Mouse (Mus musculus): ENCODE data around the gene Mpped1. TPM values are rescaled to one million over a fixed set of nuclear protein-coding genes. Genes with fewer than 3 reads are reported as not detected.

Gene Mpped1
- 0.03 and 0.14 TPM in 2 replicates for polyA plus RNA-seq (2012; rRNA removed; ENCODE audit: low replicate concordance)

DNA sequence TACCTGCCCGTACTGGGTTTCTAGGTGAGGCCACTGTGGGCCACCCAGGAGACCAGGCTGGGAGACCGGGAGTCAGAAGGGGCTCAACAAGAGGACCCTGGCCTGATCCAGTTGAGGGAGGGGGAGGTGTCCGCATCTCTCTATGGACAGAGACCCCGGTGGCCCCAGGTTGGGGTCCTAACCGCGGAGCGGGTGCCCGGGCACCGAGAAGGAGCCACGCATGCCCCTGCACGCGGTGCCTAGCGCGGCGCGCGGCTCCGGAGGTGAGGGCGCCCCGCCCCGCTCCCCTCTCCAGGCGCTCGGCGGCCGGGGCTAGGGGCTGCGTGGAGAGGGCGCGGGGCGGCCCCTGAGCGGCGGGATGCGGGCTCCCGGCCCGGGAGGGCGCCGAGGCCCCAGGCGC lies at the start of gene Mpped1:
Gene Mpped1 (plus strand): TSS at position 81 of the 400 bp plus-strand sequence.

Other genes with a start within 250 kb of the Mpped1 start
- 588 and 1,237 TPM in 2 replicates for gene Tspo, start 215.9 kb upstream of the Mpped1 start, polyA plus RNA-seq (2012; rRNA removed; ENCODE audit: low replicate concordance)
- 37.8 and 38.9 TPM in 2 replicates for gene Mcat, start 215.7 kb upstream of the Mpped1 start, polyA plus RNA-seq (2012; rRNA removed; ENCODE audit: low replicate concordance)
- gene Ttll12, start 184.3 kb upstream of the Mpped1 start, polyA plus RNA-seq (2012; rRNA removed; ENCODE audit: low replicate concordance): 20.4 and 40.5 TPM in 2 replicates
- gene Scube1, start 54.4 kb upstream of the Mpped1 start, polyA plus RNA-seq (2012; rRNA removed; ENCODE audit: low replicate concordance): 0.50 and 136 TPM in 2 replicates

All from subcutaneous adipose tissue, adult 2 months (tissue).